Mouse (Mus musculus) left cerebral cortex, adult 2 months (tissue): Measurements from ENCODE around the gene Zfp523. TPM values are rescaled to one million over a fixed set of nuclear protein-coding genes. Genes with fewer than 3 reads are reported as not detected.

Source experiments
- DNase-seq, 2 experiments: peaks; one replicate each; pipeline ENCODE4 v3.0.0; 2021 to 2022; ENCODE audit warnings: low spot score in 2 of 2, mixed read lengths in 1 of 2; ENCODE audit errors: extremely low spot score in 1 of 2
- H3K27ac ChIP-seq: fragments of 200-600 bp; 2 replicates; pipeline ENCODE4 v1.8.1; 2022
- H3K4me3 ChIP-seq: fragments of 200-600 bp; 2 replicates; pipeline ENCODE4 v1.8.1; 2022
- CTCF ChIP-seq: fragments of 200-600 bp; IDR thresholded peaks from 2 replicates; pipeline ENCODE4 v1.8.1; 2022; ENCODE audit warnings: antibody characterized with exemption, mild to moderate bottlenecking, moderate library complexity
- intact Hi-C: fragments of 180-260 bp; cut with DNase I; formaldehyde crosslinking; loops from one replicate; pipeline ENCODE4 v1.15.1; 2025
- total RNA-seq, 2 experiments: library from RNA; stranded (reverse); gene quantifications; 2 replicates each; pipeline ENCODE4 v1.2.3; 2021

The Zfp523 gene
- total RNA-seq, 2 experiments from 2014 or later: 107 to 130 TPM

GRCm38 (mm10) chr17:28201982-28202381 lies 25.1 kb downstream of the Zfp523 start:
- H3K27ac ChIP-seq: no peak overlapping the region
- no peak for DNase-seq
- H3K4me3 ChIP-seq: no peak overlapping the region
- no peak for TF ChIP-seq CTCF
- intact Hi-C loops: no loop called here

- peak; percentile 41 to 49 for DNase-seq
- intact Hi-C loops: no loop called here
- peak; percentile 77 for TF ChIP-seq CTCF
- no peak overlapping the region for H3K27ac ChIP-seq
- no peak overlapping the region for H3K4me3 ChIP-seq
Measured at GRCm38 (mm10) chr17:28204052-28204720, 27.3 kb downstream of the Zfp523 start.

- H3K27ac ChIP-seq: no peak overlapping the region
- intact Hi-C loops: no loop called here
- DNase-seq: no peak
- H3K4me3 ChIP-seq: no peak overlapping the region
- TF ChIP-seq CTCF: no peak
Measured at GRCm38 (mm10) chr17:28205443-28205842, 28.5 kb downstream of the Zfp523 start.

- Histone ChIP-seq H3K4me3 (no peak overlapping the region), H3K27ac (peak overlapping the region; percentile 69)
- intact Hi-C loops: no loop called here
- no peak for TF ChIP-seq CTCF
- DNase-seq: no peak
Measured at GRCm38 (mm10) chr17:28207092-28207491, 30.2 kb downstream of the Zfp523 start.

- peak; percentile 54 for TF ChIP-seq CTCF
- Histone ChIP-seq H3K27ac (peak within 1 kb of the TSS; percentile 69), H3K4me3 (peak within 1 kb of the TSS; percentile 44)
- DNase-seq: peak; percentile 34 to 40
- intact Hi-C loops: no loop called here
Measured at GRCm38 (mm10) chr17:28207591-28208313, 30.8 kb downstream of the Zfp523 start, which contains the start of gene Def6. TSS of gene Def6 (plus strand) at chr17:28207778.

GRCm38 (mm10) chr17:28208314-28208612 lies 31.3 kb downstream of the Zfp523 start:
- Histone ChIP-seq H3K27ac (no peak overlapping the region), H3K4me3 (peak overlapping the region; percentile 44)
- no peak for DNase-seq
- intact Hi-C loops: no loop called here
- TF ChIP-seq CTCF: no peak

- intact Hi-C loops: no loop called here
- H3K4me3 ChIP-seq: no peak overlapping the region
- no peak for DNase-seq
- no peak overlapping the region for H3K27ac ChIP-seq
- no peak for TF ChIP-seq CTCF
Measured at GRCm38 (mm10) chr17:28209457-28210110, 32.7 kb downstream of the Zfp523 start.

GRCm38 (mm10) chr17:28211921-28212341 lies 35.0 kb downstream of the Zfp523 start:
- no peak for TF ChIP-seq CTCF
- Histone ChIP-seq H3K27ac (no peak overlapping the region), H3K4me3 (no peak overlapping the region)
- DNase-seq: no peak
- intact Hi-C loops: no loop called here

GRCm38 (mm10) chr17:28212391-28212790 lies 35.5 kb downstream of the Zfp523 start:
- no peak overlapping the region for H3K27ac ChIP-seq
- intact Hi-C loops: no loop called here

GRCm38 (mm10) chr17:28213236-28213635 lies 36.3 kb downstream of the Zfp523 start:
- intact Hi-C loops: no loop called here
- H3K27ac ChIP-seq: no peak overlapping the region
- TF ChIP-seq CTCF: peak; percentile 34
- H3K4me3 ChIP-seq: no peak overlapping the region
- DNase-seq: no peak

More at GRCm38 (mm10) chr17:28212391-28212790, 35.5 kb downstream of the Zfp523 start:
- no peak for TF ChIP-seq CTCF
- no peak overlapping the region for H3K4me3 ChIP-seq
- no peak for DNase-seq

- Histone ChIP-seq H3K27ac (no peak overlapping the region), H3K4me3 (no peak overlapping the region)
- intact Hi-C loops: no loop called here
- no peak for TF ChIP-seq CTCF
- no peak for DNase-seq
Measured at GRCm38 (mm10) chr17:28216791-28217190, 39.9 kb downstream of the Zfp523 start.
